Mouse (Mus musculus): Measurements from ENCODE around the gene Nacad. TPM values are rescaled to one million over a fixed set of nuclear protein-coding genes. Genes with fewer than 3 reads are reported as not detected.

The Nacad gene
- polyA plus RNA-seq, 1 experiment from 2014 or later: 1.1 TPM

DNA sequence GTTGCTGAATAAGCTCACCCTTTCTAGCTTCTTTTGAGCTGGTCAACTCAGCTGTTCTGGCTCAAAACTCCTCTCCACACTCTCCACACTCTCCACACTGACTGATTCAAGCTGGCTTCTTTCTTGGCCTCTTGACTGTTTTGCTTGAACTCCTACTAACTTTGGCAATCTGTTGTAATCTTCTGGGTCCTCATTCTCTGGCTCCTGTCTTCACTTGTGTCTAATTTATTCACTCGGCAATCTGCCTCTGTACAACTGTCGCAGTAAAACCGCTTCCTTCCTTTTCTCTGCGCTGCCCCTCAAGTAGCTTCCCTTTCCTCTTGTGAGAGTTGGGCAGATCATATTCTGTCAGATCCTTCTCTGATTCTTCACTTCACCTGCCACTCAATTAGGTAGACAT, 21.9 kb upstream of the Nacad start:
- 0 out of 2 replicates have a peak, but pooled peaks cover 3% of the 10 kb centered on the region for H3K9me3 ChIP-seq (replicated peaks)
- 69% methylated on average over 4 of the region's 4 CpGs for WGBS
- no peak overlapping the region for H3K9ac ChIP-seq
- no peak overlapping the region for H3K4me3 ChIP-seq
- H3K27ac ChIP-seq: peak overlapping the region; percentile 37; the same call in 1 of the 2 replicates
- peaks cover 29% of the 10 kb centered on the region for H3K4me1 ChIP-seq (replicated peaks)
- no peak for ATAC-seq (replicated peaks; ENCODE audit: insufficient number of reproducible peaks, insufficient read depth, low FRiP score, low read depth)
- H3K4me2 ChIP-seq: no peak overlapping the region
- H3K27me3 ChIP-seq: no peaks in the 10 kb centered on the region
- H3K36me3 ChIP-seq: peaks cover 13% of the 10 kb centered on the region

DNA sequence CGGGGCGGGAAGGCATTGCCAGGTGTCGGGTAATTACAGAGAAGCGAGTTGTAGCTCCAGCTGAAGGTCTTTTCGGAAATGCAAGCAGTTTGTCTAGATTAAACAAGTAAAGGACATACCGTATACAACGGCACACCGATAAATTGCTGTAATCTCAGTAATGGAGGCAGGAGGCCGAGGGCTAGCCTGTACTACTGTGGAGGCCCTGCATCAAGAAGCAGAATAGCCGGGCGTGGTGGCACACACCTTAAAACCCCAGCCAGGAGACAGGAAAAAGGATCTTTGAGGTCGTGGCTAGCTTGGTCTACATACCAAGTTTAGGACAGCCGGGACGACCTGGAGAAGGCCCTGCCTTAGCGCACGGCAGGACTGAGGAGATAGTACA, 20.5 kb upstream of the Nacad start:
- no peaks in the 10 kb centered on the region for H3K27me3 ChIP-seq
- peak overlapping the region; percentile 74 for H3K9ac ChIP-seq
- no peak for ATAC-seq (replicated peaks; ENCODE audit: insufficient number of reproducible peaks, insufficient read depth, low FRiP score, low read depth)
- H3K4me3 ChIP-seq: peak overlapping the region; percentile 89
- peaks cover 32% of the 10 kb centered on the region for H3K4me1 ChIP-seq (replicated peaks)
- H3K36me3 ChIP-seq: peaks cover 23% of the 10 kb centered on the region
- 11% methylated on average over 16 of the region's 16 CpGs for WGBS
- H3K4me2 ChIP-seq: peak overlapping the region; percentile 81
- 0 out of 2 replicates have a peak, but pooled peaks cover under 1% of the 10 kb centered on the region for H3K9me3 ChIP-seq (replicated peaks)
- peak overlapping the region; percentile 92 for H3K27ac ChIP-seq

GRCm38 (mm10) chr11:6625478-6626387, 19.9 kb upstream of the Nacad start, which contains the start of gene Tbrg4:
Gene Tbrg4 (minus strand): TSS chr11:6626067.
- peak within 1 kb of the TSS; percentile 74 for H3K9ac ChIP-seq

DNA sequence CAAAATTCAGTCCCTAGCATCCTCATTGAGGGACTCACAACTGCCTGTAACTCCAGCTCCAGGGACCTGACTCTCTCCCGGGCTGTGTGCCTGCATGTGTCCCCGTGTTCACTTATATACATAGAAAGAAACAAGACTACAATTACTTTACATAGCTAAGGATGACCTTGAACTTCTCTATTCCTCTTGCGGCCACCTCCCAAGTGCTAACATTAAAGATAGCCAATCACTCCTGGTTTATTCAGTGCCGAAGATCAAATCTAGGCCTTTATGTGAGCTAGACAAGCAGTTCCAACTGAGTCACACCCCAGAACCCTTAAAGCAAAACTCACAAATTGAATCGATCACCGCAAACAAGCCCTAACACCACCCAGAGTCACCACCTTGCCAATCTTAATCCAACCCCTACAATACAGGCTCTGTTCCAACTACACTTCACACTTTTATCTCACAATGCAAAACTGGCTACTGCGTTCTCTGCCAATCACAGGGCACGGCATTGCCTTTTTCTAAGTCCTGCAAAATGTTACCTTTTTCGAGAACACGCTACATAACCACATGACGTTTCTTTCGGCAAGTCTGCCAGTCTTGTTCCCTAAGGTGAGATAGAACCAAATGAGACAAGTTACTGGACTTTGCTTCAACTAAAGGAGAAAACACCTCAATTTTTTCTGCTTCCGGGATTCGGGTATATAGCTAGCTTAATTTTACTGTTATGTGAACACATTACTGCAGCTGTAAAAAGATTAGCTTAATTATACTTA, 18.9 kb upstream of the Nacad start:
- H3K9ac ChIP-seq: peak overlapping the region; percentile 74
- peak overlapping the region; percentile 81 for H3K4me2 ChIP-seq
- WGBS: 49% methylated on average over 14 of the region's 14 CpGs
- peaks cover 32% of the 10 kb centered on the region for H3K4me1 ChIP-seq (replicated peaks)
- peak overlapping the region; percentile 12; the same call in 1 of the 2 replicates for H3K27ac ChIP-seq
- H3K36me3 ChIP-seq: peaks cover 39% of the 10 kb centered on the region
- no peak for ATAC-seq (replicated peaks; ENCODE audit: insufficient number of reproducible peaks, insufficient read depth, low FRiP score, low read depth)
- H3K9me3 ChIP-seq (replicated peaks): no peaks in the 10 kb centered on the region
- no peaks in the 10 kb centered on the region for H3K27me3 ChIP-seq
- H3K4me3 ChIP-seq: peak overlapping the region; percentile 89

More at GRCm38 (mm10) chr11:6625478-6626387, 19.9 kb upstream of the Nacad start, which contains the start of gene Tbrg4:
- Histone ChIP-seq H3K27me3 (no peaks in the 10 kb centered on the region), H3K27ac (peak within 1 kb of the TSS; percentile 92), H3K4me2 (peak within 1 kb of the TSS; percentile 81), H3K4me3 (peak within 1 kb of the TSS; percentile 89), H3K36me3 (peaks cover 30% of the 10 kb centered on the region), H3K9me3 (replicated peaks) (no peaks in the 10 kb centered on the region), H3K4me1 (replicated peaks) (peaks cover 32% of the 10 kb centered on the region)
- under 1% methylated on average over 66 of the region's 66 CpGs for WGBS
- ATAC-seq (replicated peaks; ENCODE audit: insufficient number of reproducible peaks, insufficient read depth, low FRiP score, low read depth): peak; percentile 92

DNA sequence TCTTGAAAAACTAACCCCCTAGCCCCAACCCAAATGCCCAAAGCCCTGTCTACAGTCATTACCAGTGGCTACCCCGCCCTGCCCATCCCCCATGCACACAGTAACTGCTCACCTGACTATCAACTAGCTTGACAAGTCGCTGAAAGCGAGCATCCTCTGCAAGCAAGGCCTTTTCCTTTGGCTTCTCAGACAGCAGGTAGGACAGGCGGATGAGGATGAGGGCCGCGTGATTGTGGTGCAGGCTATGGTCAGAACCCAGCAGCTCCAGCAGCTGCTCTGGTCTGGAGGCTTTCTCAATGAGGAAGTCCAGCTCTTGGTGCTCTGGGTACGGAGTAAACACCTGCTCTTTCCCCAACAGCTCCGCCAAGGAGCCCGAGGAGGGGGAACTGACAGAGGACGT, 17.9 kb upstream of the Nacad start:
- peak overlapping the region; percentile 81 for H3K4me2 ChIP-seq
- ATAC-seq (replicated peaks; ENCODE audit: insufficient number of reproducible peaks, insufficient read depth, low FRiP score, low read depth): no peak
- 81% methylated on average over 10 of the region's 10 CpGs for WGBS
- H3K4me3 ChIP-seq: peak overlapping the region; percentile 89
- no peak overlapping the region for H3K27ac ChIP-seq
- no peaks in the 10 kb centered on the region for H3K9me3 ChIP-seq (replicated peaks)
- peaks cover 32% of the 10 kb centered on the region for H3K4me1 ChIP-seq (replicated peaks)
- peaks cover 50% of the 10 kb centered on the region for H3K36me3 ChIP-seq
- H3K27me3 ChIP-seq: no peaks in the 10 kb centered on the region
- no peak overlapping the region for H3K9ac ChIP-seq

GRCm38 (mm10) chr11:6615250-6616205, 9.7 kb upstream of the Nacad start:
- no peak overlapping the region for H3K4me3 ChIP-seq
- H3K4me2 ChIP-seq: no peak overlapping the region
- H3K4me1 ChIP-seq (replicated peaks): no peaks in the 10 kb centered on the region
- no peaks in the 10 kb centered on the region for H3K27me3 ChIP-seq
- no peak overlapping the region for H3K9ac ChIP-seq
- H3K9me3 ChIP-seq (replicated peaks): no peaks in the 10 kb centered on the region
- 81% methylated on average over 12 of the region's 12 CpGs for WGBS
- ATAC-seq (replicated peaks; ENCODE audit: insufficient number of reproducible peaks, insufficient read depth, low FRiP score, low read depth): no peak
- H3K27ac ChIP-seq: no peak overlapping the region
- peaks cover 85% of the 10 kb centered on the region for H3K36me3 ChIP-seq

GRCm38 (mm10) chr11:6605021-6605481, 802 bp downstream of the Nacad start:
- peaks cover 59% of the 10 kb centered on the region for H3K27me3 ChIP-seq
- no peaks in the 10 kb centered on the region for H3K36me3 ChIP-seq
- 14% methylated on average over 13 of the region's 13 CpGs for WGBS
- H3K4me3 ChIP-seq: peak overlapping the region; percentile 47
- H3K27ac ChIP-seq: no peak overlapping the region
- H3K4me1 ChIP-seq (replicated peaks): peaks cover 30% of the 10 kb centered on the region
- peak overlapping the region; percentile 37 for H3K9ac ChIP-seq
- H3K4me2 ChIP-seq: peak overlapping the region; percentile 75
- H3K9me3 ChIP-seq (replicated peaks): no peaks in the 10 kb centered on the region
- ATAC-seq (replicated peaks; ENCODE audit: insufficient number of reproducible peaks, insufficient read depth, low FRiP score, low read depth): no peak

- Histone ChIP-seq H3K4me3 (peak overlapping the region; percentile 47), H3K27me3 (peaks cover 63% of the 10 kb centered on the region), H3K27ac (no peak overlapping the region), H3K9ac (peak overlapping the region; percentile 36; the same call in 1 of the 2 replicates), H3K4me1 (replicated peaks) (peaks cover 35% of the 10 kb centered on the region), H3K4me2 (peak overlapping the region; percentile 75), H3K36me3 (no peaks in the 10 kb centered on the region), H3K9me3 (replicated peaks) (no peaks in the 10 kb centered on the region)
- no peak for ATAC-seq (replicated peaks; ENCODE audit: insufficient number of reproducible peaks, insufficient read depth, low FRiP score, low read depth)
Observed at GRCm38 (mm10) chr11:6604604-6604936, 1.3 kb downstream of the Nacad start.

GRCm38 (mm10) chr11:6603887-6604603, 1.8 kb downstream of the Nacad start:
- peak overlapping the region; percentile 43 for H3K27ac ChIP-seq
- peak; percentile 76 for ATAC-seq (replicated peaks; ENCODE audit: insufficient number of reproducible peaks, insufficient read depth, low FRiP score, low read depth)
- 13% methylated on average over 12 of the region's 12 CpGs for WGBS

GRCm38 (mm10) chr11:6603224-6603623, 2.6 kb downstream of the Nacad start:
- peaks cover 48% of the 10 kb centered on the region for H3K4me1 ChIP-seq (replicated peaks)

More at GRCm38 (mm10) chr11:6603887-6604603, 1.8 kb downstream of the Nacad start:
- Histone ChIP-seq H3K27me3 (peaks cover 63% of the 10 kb centered on the region), H3K9me3 (replicated peaks) (no peaks in the 10 kb centered on the region), H3K4me2 (peak overlapping the region; percentile 75), H3K4me3 (peak overlapping the region; percentile 47), H3K9ac (peak overlapping the region; percentile 36), H3K4me1 (replicated peaks) (peaks cover 40% of the 10 kb centered on the region), H3K36me3 (no peaks in the 10 kb centered on the region)

More at GRCm38 (mm10) chr11:6603224-6603623, 2.6 kb downstream of the Nacad start:
- Histone ChIP-seq H3K27me3 (peaks cover 63% of the 10 kb centered on the region), H3K4me3 (no peak overlapping the region), H3K36me3 (no peaks in the 10 kb centered on the region), H3K27ac (no peak overlapping the region), H3K4me2 (peak overlapping the region; percentile 75; the same call in 1 of the 2 replicates), H3K9me3 (replicated peaks) (no peaks in the 10 kb centered on the region), H3K9ac (no peak overlapping the region)
- WGBS: 64% methylated on average over 9 of the region's 9 CpGs
- no peak for ATAC-seq (replicated peaks; ENCODE audit: insufficient number of reproducible peaks, insufficient read depth, low FRiP score, low read depth)

Data from heart, embryonic 15.5 days (tissue).